Mouse (Mus musculus): ENCODE data around the gene Cdh6. TPM values are rescaled to one million over a fixed set of nuclear protein-coding genes. Genes with fewer than 3 reads are reported as not detected.
A peak's percentile ranks its signal among the peaks of the same experiment; 100 is the strongest.

The Cdh6 gene
- polyA plus RNA-seq (2015; fragmentation: Nextera tagmentation; extraction: Ambion mirVana) = 0.20 and 0.24 TPM in 2 replicates

DNA sequence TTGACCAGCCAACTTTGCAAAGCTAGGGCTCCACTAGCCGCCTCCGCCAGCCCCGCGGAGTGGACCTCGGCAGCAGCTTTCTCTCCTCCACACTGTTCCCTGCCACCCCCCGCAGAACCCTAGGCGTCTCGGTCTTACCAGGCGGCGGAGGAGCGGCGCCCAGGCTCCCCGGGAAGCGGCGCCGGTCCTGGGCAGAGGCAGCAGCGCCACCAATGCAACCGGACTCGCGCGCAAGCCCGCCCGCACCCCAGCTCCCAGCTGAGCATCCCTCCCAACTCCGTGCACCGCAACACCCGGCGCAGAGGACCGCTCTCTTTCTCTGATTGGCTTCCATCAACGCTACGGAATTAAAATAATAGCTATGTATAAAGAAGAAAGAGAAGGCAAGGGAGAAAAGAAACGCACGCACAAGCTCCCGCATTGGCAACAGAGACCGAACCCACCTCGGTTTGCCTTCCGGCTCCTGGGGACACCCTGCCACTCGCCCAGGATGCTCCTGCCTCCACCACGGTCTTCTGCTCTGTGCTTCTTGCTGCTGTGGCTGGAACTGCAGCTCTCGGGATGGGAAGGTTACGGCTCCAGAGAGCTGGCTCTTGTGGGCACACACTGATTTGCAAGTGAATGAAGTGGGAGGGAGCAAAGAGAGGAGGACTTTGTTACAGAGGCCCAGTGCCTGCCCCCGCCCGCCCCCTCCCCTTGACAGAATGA is at the start of gene Cdh6:
TSS of gene Cdh6 (minus strand) at position 605 of the 708 bp plus-strand sequence.
- TF ChIP-seq EP300 (IDR thresholded peaks at IDR 0.05; ENCODE audit: low read depth) (no peak), CTCF (IDR thresholded peaks at IDR 0.05; ENCODE audit: low read depth) (no peak)
- 3% methylated on average over 42 of the region's 42 CpGs for WGBS (ENCODE audit: insufficient replicate concordance)
- no peaks in the 10 kb centered on the region for H3K36me3 ChIP-seq (replicated peaks; ENCODE audit: insufficient read depth, low read length)
- H3K4me2 ChIP-seq (ENCODE audit: low read depth, low read length) = peak within 1 kb of the TSS; percentile 64
- peak within 1 kb of the TSS; percentile 29 for H3K4me3 ChIP-seq (ENCODE audit: low read depth, low read length)
- H3K9ac ChIP-seq (replicated peaks) = no peak within 1 kb of the TSS
- DNase-seq (peak; percentile 15), ATAC-seq (no peak)
- H3K9me3 ChIP-seq (ENCODE audit: low read length) = no peaks in the 10 kb centered on the region
- peaks cover 40% of the 10 kb centered on the region for H3K27me3 ChIP-seq (ENCODE audit: insufficient read depth, low read length)
- no peaks in the 10 kb centered on the region; the same call in none of the 2 replicates for H3K4me1 ChIP-seq (ENCODE audit: insufficient read depth)
- H3K27ac ChIP-seq (ENCODE audit: low read depth) = no peak within 1 kb of the TSS

DNA sequence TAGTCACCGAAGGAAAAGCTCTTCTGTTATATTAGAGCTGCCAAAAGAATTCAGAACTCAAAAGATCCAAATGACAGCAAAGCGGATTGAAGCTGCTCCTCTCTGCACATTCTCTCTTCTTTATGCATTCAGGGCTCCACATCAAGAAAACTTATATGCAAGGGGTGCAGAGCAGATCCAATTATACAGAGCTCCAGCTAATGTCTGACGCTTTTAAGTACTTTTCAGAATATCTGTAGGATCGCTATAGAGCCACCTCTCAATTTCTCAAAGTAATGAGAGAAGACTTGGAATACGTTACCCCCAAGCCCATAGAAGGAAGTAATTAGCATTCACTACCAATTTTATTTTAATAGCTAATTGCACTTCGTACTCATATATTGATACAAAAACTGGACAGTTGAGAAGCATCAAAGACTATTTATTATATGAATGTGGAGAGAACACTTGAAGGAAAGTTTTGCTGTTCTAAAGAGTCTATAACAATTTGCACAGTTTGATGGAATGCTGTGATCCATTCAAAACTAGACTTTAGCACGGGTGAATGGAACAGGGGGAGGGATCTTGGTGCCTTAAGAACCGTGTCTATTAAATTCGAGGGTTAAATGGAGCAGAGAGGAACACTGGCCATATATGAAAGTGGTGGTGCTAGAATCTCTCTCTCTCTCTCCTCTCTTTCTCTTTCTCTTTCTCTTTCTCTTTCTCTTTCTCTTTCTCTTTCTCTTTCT is 46.4 kb upstream of the Cdh6 start:
- Histone ChIP-seq H3K4me3 (ENCODE audit: low read depth, low read length) (no peak overlapping the region), H3K9ac (replicated peaks) (no peak overlapping the region), H3K4me2 (ENCODE audit: low read depth, low read length) (no peak overlapping the region), H3K36me3 (replicated peaks; ENCODE audit: insufficient read depth, low read length) (no peaks in the 10 kb centered on the region), H3K27ac (ENCODE audit: low read depth) (no peak overlapping the region), H3K9me3 (ENCODE audit: low read length) (no peaks in the 10 kb centered on the region), H3K4me1 (ENCODE audit: insufficient read depth) (no peaks in the 10 kb centered on the region), H3K27me3 (ENCODE audit: insufficient read depth, low read length) (no peaks in the 10 kb centered on the region)
- DNase-seq (no peak), ATAC-seq (no peak)
- 75% methylated on average over 9 of the region's 9 CpGs for WGBS (ENCODE audit: insufficient replicate concordance)
- no peak for TF ChIP-seq CTCF (IDR thresholded peaks at IDR 0.05; ENCODE audit: low read depth)
- TF ChIP-seq EP300 (IDR thresholded peaks at IDR 0.05; ENCODE audit: low read depth) = no peak

- TF ChIP-seq EP300 (IDR thresholded peaks at IDR 0.05; ENCODE audit: low read depth) (no peak), CTCF (IDR thresholded peaks at IDR 0.05; ENCODE audit: low read depth) (no peak)
- Histone ChIP-seq H3K4me3 (ENCODE audit: low read depth, low read length) (no peak overlapping the region), H3K27ac (ENCODE audit: low read depth) (no peak overlapping the region), H3K4me1 (ENCODE audit: insufficient read depth) (no peaks in the 10 kb centered on the region), H3K36me3 (replicated peaks; ENCODE audit: insufficient read depth, low read length) (no peaks in the 10 kb centered on the region), H3K9me3 (ENCODE audit: low read length) (no peaks in the 10 kb centered on the region), H3K4me2 (ENCODE audit: low read depth, low read length) (no peak overlapping the region), H3K9ac (replicated peaks) (no peak overlapping the region), H3K27me3 (ENCODE audit: insufficient read depth, low read length) (no peaks in the 10 kb centered on the region)
- no peak for DNase-seq
- WGBS (ENCODE audit: insufficient replicate concordance) = 72% methylated on average over 3 of the region's 3 CpGs
- ATAC-seq = no peak
Measured at GRCm38 (mm10) chr15:13217800-13218199, 44.3 kb upstream of the Cdh6 start.

GRCm38 (mm10) chr15:13217161-13217560 is 43.7 kb upstream of the Cdh6 start:
- Histone ChIP-seq H3K36me3 (replicated peaks; ENCODE audit: insufficient read depth, low read length) (no peaks in the 10 kb centered on the region), H3K9ac (replicated peaks) (no peak overlapping the region), H3K4me1 (ENCODE audit: insufficient read depth) (no peaks in the 10 kb centered on the region), H3K4me2 (ENCODE audit: low read depth, low read length) (no peak overlapping the region), H3K27me3 (ENCODE audit: insufficient read depth, low read length) (no peaks in the 10 kb centered on the region), H3K9me3 (ENCODE audit: low read length) (no peaks in the 10 kb centered on the region), H3K27ac (ENCODE audit: low read depth) (no peak overlapping the region), H3K4me3 (ENCODE audit: low read depth, low read length) (no peak overlapping the region)
- WGBS (ENCODE audit: insufficient replicate concordance) = 84% methylated on average over 1 of the region's 1 CpGs
- no peak for DNase-seq
- no peak for TF ChIP-seq CTCF (IDR thresholded peaks at IDR 0.05; ENCODE audit: low read depth)
- no peak for TF ChIP-seq EP300 (IDR thresholded peaks at IDR 0.05; ENCODE audit: low read depth)
- no peak for ATAC-seq

- no peak for DNase-seq
- Histone ChIP-seq H3K27me3 (ENCODE audit: insufficient read depth, low read length) (no peaks in the 10 kb centered on the region), H3K4me2 (ENCODE audit: low read depth, low read length) (no peak overlapping the region), H3K9me3 (ENCODE audit: low read length) (no peaks in the 10 kb centered on the region), H3K4me3 (ENCODE audit: low read depth, low read length) (no peak overlapping the region), H3K36me3 (replicated peaks; ENCODE audit: insufficient read depth, low read length) (no peaks in the 10 kb centered on the region), H3K27ac (ENCODE audit: low read depth) (no peak overlapping the region), H3K4me1 (ENCODE audit: insufficient read depth) (no peaks in the 10 kb centered on the region), H3K9ac (replicated peaks) (no peak overlapping the region)
- WGBS (ENCODE audit: insufficient replicate concordance) = 81% methylated on average over 1 of the region's 1 CpGs
- TF ChIP-seq CTCF (IDR thresholded peaks at IDR 0.05; ENCODE audit: low read depth) (no peak), EP300 (IDR thresholded peaks at IDR 0.05; ENCODE audit: low read depth) (no peak)
- no peak for ATAC-seq
Measured at GRCm38 (mm10) chr15:13212956-13213355, 39.5 kb upstream of the Cdh6 start.

DNA sequence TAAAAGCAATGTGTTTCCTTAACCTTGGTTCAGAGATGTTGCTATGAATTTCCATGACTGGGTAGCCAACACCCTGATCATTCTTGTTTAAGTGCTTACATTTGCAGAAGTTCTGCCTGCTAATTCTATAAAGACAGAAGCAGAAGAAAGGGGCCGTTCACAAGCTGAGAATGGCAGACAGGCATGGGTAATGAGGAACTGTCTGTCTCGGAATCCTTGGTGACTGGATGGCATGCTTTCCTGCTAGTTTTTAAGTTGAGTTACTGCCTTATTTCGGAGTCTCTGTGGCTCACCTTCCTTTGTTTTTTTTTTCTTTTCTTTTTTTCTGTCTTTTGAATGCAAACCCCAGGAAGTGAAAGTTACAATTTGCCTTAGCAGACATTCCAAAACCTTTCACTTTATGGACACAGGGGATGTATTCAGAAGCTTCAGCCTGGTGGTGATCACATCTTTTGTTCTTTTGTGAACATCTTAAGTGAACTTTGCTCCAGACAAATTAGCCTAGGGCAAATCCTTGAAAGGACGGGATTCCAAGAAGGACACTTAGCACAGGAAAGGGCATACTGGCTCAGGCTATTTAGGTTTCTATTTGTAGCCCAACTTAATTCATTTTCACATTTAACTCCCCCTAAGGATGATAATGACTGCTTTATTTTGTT is 38.7 kb upstream of the Cdh6 start:
- TF ChIP-seq CTCF (IDR thresholded peaks at IDR 0.05; ENCODE audit: low read depth) = no peak
- no peak for TF ChIP-seq EP300 (IDR thresholded peaks at IDR 0.05; ENCODE audit: low read depth)
- no peak for ATAC-seq
- Histone ChIP-seq H3K9me3 (ENCODE audit: low read length) (no peaks in the 10 kb centered on the region), H3K27me3 (ENCODE audit: insufficient read depth, low read length) (no peaks in the 10 kb centered on the region), H3K27ac (ENCODE audit: low read depth) (no peak overlapping the region), H3K4me2 (ENCODE audit: low read depth, low read length) (no peak overlapping the region), H3K36me3 (replicated peaks; ENCODE audit: insufficient read depth, low read length) (no peaks in the 10 kb centered on the region), H3K4me3 (ENCODE audit: low read depth, low read length) (no peak overlapping the region), H3K9ac (replicated peaks) (no peak overlapping the region), H3K4me1 (ENCODE audit: insufficient read depth) (no peaks in the 10 kb centered on the region)
- WGBS (ENCODE audit: insufficient replicate concordance) = 40% methylated on average over 4 of the region's 4 CpGs
- no peak for DNase-seq

Measured in liver, postnatal 0 days (tissue).